Mouse (Mus musculus): ENCODE data around the gene Ttbk2. TPM values are rescaled to one million over a fixed set of nuclear protein-coding genes. Genes with fewer than 3 reads are reported as not detected.
A peak's percentile ranks its signal among the peaks of the same experiment; 100 is the strongest.

Ttbk2 gene
- polyA plus RNA-seq, 1 experiment from 2014 or later: 9.9 TPM

GRCm38 (mm10) chr2:120748041-120748440 is 102.4 kb downstream of the Ttbk2 start:
- ATAC-seq (no peak), DNase-seq (ENCODE audit: low read depth, low spot score) (no peak)
- no peaks in the 10 kb centered on the region for H3K27me3 ChIP-seq
- no peak for TF ChIP-seq CTCF (IDR thresholded peaks at IDR 0.05)
- ChIA-PET CTCF (interaction anchor here (1.4 kb wide), 1 partner anchor 8 kb away, joined by 3 read pairs; no protein-coding TSS in a partner anchor), POLR2A (interaction anchor here (0.8 kb wide), 1 partner anchor 16 kb away, joined by 6 read pairs; no protein-coding TSS in a partner anchor)
- in situ Hi-C loops (cut with MboI; ENCODE audit: low pct_unique_long_range_greater_than_20kb): no loop called here

- TF ChIP-seq CTCF (IDR thresholded peaks at IDR 0.05): no peak
- ChIA-PET POLR2A (no interaction called here), CTCF (no interaction called here)
- no peaks in the 10 kb centered on the region for H3K27me3 ChIP-seq
- no peak for ATAC-seq
- in situ Hi-C loops (cut with MboI; ENCODE audit: low pct_unique_long_range_greater_than_20kb): no loop called here
- no peak for DNase-seq (ENCODE audit: low read depth, low spot score)
Measured at GRCm38 (mm10) chr2:120745496-120745895, 104.9 kb downstream of the Ttbk2 start.

GRCm38 (mm10) chr2:120731877-120732530 is 118.4 kb downstream of the Ttbk2 start:
- no peak for DNase-seq (ENCODE audit: low read depth, low spot score)
- TF ChIP-seq CTCF (IDR thresholded peaks at IDR 0.05): no peak
- ATAC-seq: no peak
- in situ Hi-C loops (cut with MboI; ENCODE audit: low pct_unique_long_range_greater_than_20kb): no loop called here
- POLR2A ChIA-PET: interaction anchor here (0.6 kb wide), 1 partner anchor 169 kb away, joined by 3 read pairs; no protein-coding TSS in a partner anchor
- H3K27me3 ChIP-seq: no peaks in the 10 kb centered on the region
- CTCF ChIA-PET: interaction anchor here (0.9 to 1.0 kb wide), 2 partner anchors 15 to 135 kb away, joined by 3 to 4 read pairs; no protein-coding TSS in a partner anchor

- TF ChIP-seq CTCF (IDR thresholded peaks at IDR 0.05): no peak
- DNase-seq (ENCODE audit: low read depth, low spot score) (peak; percentile 54), ATAC-seq (peak; percentile 86)
- H3K27me3 ChIP-seq: no peaks in the 10 kb centered on the region
- POLR2A ChIA-PET: interaction anchor here (0.6 to 1.6 kb wide), 3 partner anchors 8 to 381 kb away, joined by 3 to 4 read pairs (median 3); no protein-coding TSS in a partner anchor
- in situ Hi-C loops (cut with MboI; ENCODE audit: low pct_unique_long_range_greater_than_20kb): no loop called here
- CTCF ChIA-PET: interaction anchor here (0.9 kb wide), 1 partner anchor 136 kb away, joined by 4 read pairs; no protein-coding TSS in a partner anchor
Measured at GRCm38 (mm10) chr2:120731167-120731862, 119.1 kb downstream of the Ttbk2 start.

GRCm38 (mm10) chr2:120730639-120731166 is 119.7 kb downstream of the Ttbk2 start:
- DNase-seq (ENCODE audit: low read depth, low spot score): peak; percentile 2
- ChIA-PET POLR2A (interaction anchor here (0.6 to 1.6 kb wide), 2 partner anchors 8 to 381 kb away, joined by 3 to 4 read pairs; no protein-coding TSS in a partner anchor), CTCF (no interaction called here)
- H3K27me3 ChIP-seq: no peaks in the 10 kb centered on the region
- peak; percentile 11 for ATAC-seq
- in situ Hi-C loops (cut with MboI; ENCODE audit: low pct_unique_long_range_greater_than_20kb): no loop called here
- TF ChIP-seq CTCF (IDR thresholded peaks at IDR 0.05): no peak

- no peak for TF ChIP-seq CTCF (IDR thresholded peaks at IDR 0.05)
- ATAC-seq (no peak), DNase-seq (ENCODE audit: low read depth, low spot score) (no peak)
- CTCF ChIA-PET: interaction anchor here (1.3 kb wide), 1 partner anchor 12 kb away, joined by 3 read pairs; no protein-coding TSS in a partner anchor
- POLR2A ChIA-PET: interaction anchor here (1.6 kb wide), 1 partner anchor 9 kb away, joined by 4 read pairs; no protein-coding TSS in a partner anchor
- H3K27me3 ChIP-seq: no peaks in the 10 kb centered on the region
- in situ Hi-C loops (cut with MboI; ENCODE audit: low pct_unique_long_range_greater_than_20kb): no loop called here
Measured at GRCm38 (mm10) chr2:120729775-120730585, 120.4 kb downstream of the Ttbk2 start.

GRCm38 (mm10) chr2:120724176-120724575 is 126.2 kb downstream of the Ttbk2 start:
- in situ Hi-C loops (cut with MboI; ENCODE audit: low pct_unique_long_range_greater_than_20kb): no loop called here
- CTCF ChIA-PET: no interaction called here
- POLR2A ChIA-PET: no interaction called here
- H3K27me3 ChIP-seq: no peaks in the 10 kb centered on the region
- TF ChIP-seq CTCF (IDR thresholded peaks at IDR 0.05): no peak
- ATAC-seq (no peak), DNase-seq (ENCODE audit: low read depth, low spot score) (no peak)

GRCm38 (mm10) chr2:120723621-120724020 is 126.8 kb downstream of the Ttbk2 start:
- TF ChIP-seq CTCF (IDR thresholded peaks at IDR 0.05): no peak
- H3K27me3 ChIP-seq: no peaks in the 10 kb centered on the region
- ATAC-seq (no peak), DNase-seq (ENCODE audit: low read depth, low spot score) (no peak)
- ChIA-PET POLR2A (interaction anchor here (0.6 kb wide), 1 partner anchor 333 kb away, joined by 4 read pairs; no protein-coding TSS in a partner anchor), CTCF (no interaction called here)
- in situ Hi-C loops (cut with MboI; ENCODE audit: low pct_unique_long_range_greater_than_20kb): no loop called here

- POLR2A ChIA-PET: no interaction called here
- DNase-seq (ENCODE audit: low read depth, low spot score) (no peak), ATAC-seq (no peak)
- CTCF ChIA-PET: no interaction called here
- no peak for TF ChIP-seq CTCF (IDR thresholded peaks at IDR 0.05)
- in situ Hi-C loops (cut with MboI; ENCODE audit: low pct_unique_long_range_greater_than_20kb): no loop called here
- H3K27me3 ChIP-seq: no peaks in the 10 kb centered on the region
Measured at GRCm38 (mm10) chr2:120722491-120722890, 127.9 kb downstream of the Ttbk2 start.

GRCm38 (mm10) chr2:120721911-120722310 is 128.5 kb downstream of the Ttbk2 start:
- ATAC-seq (no peak), DNase-seq (ENCODE audit: low read depth, low spot score) (no peak)
- no peaks in the 10 kb centered on the region for H3K27me3 ChIP-seq
- ChIA-PET CTCF (no interaction called here), POLR2A (no interaction called here)
- TF ChIP-seq CTCF (IDR thresholded peaks at IDR 0.05): no peak
- in situ Hi-C loops (cut with MboI; ENCODE audit: low pct_unique_long_range_greater_than_20kb): no loop called here
